Mouse (Mus musculus) CH12F3 (cell line): ENCODE results near the gene Tcf7l1.

Experiments
- in situ Hi-C: fragments of 300-500 bp; cut with MboI; formaldehyde crosslinking; loops from 2 replicates; pipeline ENCODE4 v1.14.3; 2020; ENCODE audit warnings: low sequenced_read_pairs

Gene Tcf7l1

GRCm38 (mm10) chr6:72788892-72789699, at the start of gene Tcf7l1:
Gene Tcf7l1, minus strand, starts transcription at chr6:72789254.
- in situ Hi-C loops = no loop called here

DNA sequence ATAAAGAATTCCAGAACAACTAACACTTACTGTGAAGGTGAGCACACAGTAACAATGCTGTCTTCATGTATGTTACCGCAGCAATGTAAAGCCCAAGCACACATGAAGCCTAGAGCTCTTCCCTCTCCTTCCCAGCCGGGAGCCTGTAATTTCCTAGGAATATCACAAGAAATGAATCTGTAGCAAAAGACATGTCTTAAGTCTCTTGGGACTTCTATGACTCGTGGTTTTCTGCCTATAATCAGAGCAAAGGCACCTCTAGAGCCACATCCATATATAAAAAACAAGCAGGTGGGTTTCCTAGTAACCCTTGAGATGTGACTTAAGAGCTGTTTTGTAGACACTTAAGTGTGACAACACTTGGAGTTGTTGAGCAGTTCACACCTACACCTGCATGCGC, 48.7 kb upstream of the Tcf7l1 start:
- in situ Hi-C loops = loop anchor here (25.0 kb wide), 1 partner anchor 175 kb away; no protein-coding TSS in a partner anchor

DNA sequence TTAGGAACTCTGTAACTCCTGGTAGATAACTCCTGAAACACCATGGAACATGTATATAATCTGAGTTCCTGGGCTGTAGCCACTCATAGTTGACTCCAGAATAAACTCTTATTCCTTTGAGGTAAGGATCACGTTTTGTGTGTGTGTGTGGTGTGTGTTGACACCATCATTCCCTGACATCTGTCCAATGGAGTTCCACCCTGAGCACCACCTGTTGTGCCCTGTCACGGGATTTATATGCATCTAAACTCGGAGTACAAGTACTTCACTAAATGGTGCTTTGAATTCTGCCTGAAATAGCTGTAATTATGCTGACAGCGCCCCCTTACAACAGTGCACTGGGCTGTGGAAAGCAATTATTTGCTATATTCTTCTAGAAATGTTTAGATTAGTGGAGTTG, 45.5 kb upstream of the Tcf7l1 start:
- in situ Hi-C loops = loop anchor here (25.0 kb wide), 1 partner anchor 172 kb away; no protein-coding TSS in a partner anchor

DNA sequence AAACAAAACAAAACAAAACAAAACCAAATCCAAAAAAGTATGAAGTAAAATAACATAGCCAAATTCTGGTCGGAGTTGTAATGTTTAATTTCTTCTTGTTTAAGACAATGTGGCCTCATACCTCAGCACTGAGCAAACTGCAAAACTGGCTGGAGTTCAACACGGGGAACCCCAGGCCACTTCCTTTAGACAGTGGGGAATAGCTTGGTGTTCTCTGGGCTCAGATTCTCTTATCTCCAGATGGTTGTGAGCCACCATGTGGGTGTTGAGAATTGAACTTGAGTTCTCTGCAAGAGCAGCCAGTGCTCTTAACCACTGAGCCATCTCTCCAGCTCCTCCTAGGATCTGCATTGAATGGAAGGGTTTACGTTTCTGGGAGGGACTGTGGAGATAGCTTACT, 42.8 kb upstream of the Tcf7l1 start:
- in situ Hi-C loops = loop anchor here (25.0 kb wide), 1 partner anchor 170 kb away; no protein-coding TSS in a partner anchor

DNA sequence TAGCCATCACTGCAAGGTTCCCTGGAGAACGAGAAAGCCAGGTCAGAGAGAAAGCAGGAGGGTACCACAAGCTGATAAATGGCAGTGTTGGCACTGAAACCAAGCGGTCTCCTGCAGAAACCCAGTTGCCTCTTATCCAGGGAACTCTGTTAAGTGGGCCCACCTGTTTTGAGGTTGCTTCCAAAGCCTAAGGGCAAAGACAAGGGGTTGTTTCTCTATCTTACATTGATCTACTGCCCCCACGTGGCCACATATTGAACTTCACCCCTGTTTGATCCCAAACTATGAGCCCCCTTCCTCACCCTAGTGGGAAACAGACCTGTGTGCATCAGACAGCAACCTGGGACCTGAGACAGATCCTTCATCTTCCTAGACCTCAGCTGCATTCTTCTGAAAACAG, 42.2 kb upstream of the Tcf7l1 start:
- in situ Hi-C loops = loop anchor here (25.0 kb wide), 1 partner anchor 169 kb away; no protein-coding TSS in a partner anchor

DNA sequence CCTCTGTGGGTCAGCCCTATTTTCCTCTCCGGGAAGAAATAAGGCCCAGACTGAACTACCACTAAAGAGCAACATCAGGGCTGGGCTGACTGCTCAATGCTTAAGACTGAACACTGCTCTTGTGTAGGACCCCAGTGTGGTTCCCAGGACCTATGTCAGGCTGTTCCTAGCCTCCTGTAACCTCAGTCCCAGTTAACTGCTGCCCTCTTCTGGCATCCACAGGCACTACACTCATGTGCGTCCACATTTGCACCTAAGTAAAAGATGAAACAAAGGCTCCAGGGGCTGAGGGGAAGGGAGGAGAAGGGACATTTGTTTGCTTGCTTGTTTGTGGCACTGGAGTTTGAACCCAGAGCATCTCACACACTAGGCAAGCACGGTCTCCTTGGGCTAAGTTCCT, 39.8 kb upstream of the Tcf7l1 start:
- in situ Hi-C loops = loop anchor here (25.0 kb wide), 1 partner anchor 167 kb away; no protein-coding TSS in a partner anchor

GRCm38 (mm10) chr6:72828037-72828436, 39.0 kb upstream of the Tcf7l1 start:
- in situ Hi-C loops = loop anchor here (25.0 kb wide), 1 partner anchor 166 kb away; no protein-coding TSS in a partner anchor

DNA sequence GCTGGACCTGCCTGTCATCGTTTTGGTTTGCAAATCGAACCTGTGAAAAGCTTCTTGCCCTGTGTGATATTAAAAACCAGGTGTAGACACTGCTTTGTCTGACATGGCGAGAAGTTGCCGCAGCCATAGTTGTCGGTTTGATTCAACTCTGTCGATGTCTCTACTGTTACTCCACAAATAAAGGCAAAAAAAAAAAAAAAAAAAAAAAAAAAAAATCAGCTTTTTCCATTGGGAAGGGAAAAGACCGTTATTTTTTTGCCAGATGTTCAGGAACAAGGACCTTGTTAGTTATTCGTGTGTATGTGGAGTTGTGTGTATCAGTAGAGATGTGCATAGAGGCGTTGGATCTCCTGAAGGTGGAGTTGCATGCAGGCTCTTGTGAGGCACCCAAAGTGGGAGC, 36.7 kb upstream of the Tcf7l1 start:
- in situ Hi-C loops = loop anchor here (25.0 kb wide), 1 partner anchor 163 kb away; no protein-coding TSS in a partner anchor

GRCm38 (mm10) chr6:72824971-72825737, 36.1 kb upstream of the Tcf7l1 start:
- in situ Hi-C loops = loop anchor here (25.0 kb wide), 1 partner anchor 163 kb away; no protein-coding TSS in a partner anchor

DNA sequence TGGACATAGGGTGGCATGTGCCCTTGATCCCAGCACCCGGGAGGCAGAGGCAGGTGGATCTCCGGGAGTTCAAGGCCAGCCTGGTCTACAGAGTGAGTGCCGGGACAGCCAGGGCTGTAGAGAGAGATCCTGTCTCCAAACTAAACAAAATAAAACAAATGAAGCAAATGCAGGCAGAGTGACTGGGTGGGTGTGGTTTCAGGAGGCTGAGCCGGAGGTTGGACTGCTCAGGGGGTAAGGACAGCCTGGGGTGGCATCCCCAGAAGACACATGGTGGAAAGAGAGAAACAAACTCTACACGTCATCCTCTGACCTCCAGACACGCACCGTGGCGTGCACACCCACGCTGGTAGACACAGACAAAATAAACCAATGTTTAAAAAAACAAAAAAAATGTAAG, 24.4 kb upstream of the Tcf7l1 start:
- in situ Hi-C loops = no loop called here

GRCm38 (mm10) chr6:72810248-72810647, 21.2 kb upstream of the Tcf7l1 start:
- in situ Hi-C loops = no loop called here

- in situ Hi-C loops = no loop called here
These were observed 20.6 kb upstream of the Tcf7l1 start for GRCm38 (mm10) chr6:72809522-72810149.

- in situ Hi-C loops = no loop called here
These were observed 19.3 kb upstream of the Tcf7l1 start for GRCm38 (mm10) chr6:72808342-72808741.

DNA sequence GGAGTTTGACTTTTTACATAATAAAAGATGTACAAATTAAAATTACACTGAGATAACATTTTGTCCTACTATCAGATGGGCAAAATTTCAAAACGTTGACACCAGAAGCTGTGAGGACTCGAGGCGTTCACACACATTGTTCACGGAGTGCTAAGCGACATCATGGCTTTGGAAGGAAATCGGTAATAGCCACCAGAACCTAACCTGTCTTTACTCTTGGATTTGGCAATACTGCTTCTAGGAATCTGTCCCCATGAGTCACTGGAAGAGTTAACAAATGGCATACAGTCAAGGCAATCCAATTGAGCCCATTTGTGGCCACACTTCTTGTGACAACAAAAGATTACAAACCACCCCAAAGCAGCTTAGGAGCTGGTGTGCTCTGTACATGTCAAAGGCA, 14.6 kb upstream of the Tcf7l1 start:
- in situ Hi-C loops = no loop called here

DNA sequence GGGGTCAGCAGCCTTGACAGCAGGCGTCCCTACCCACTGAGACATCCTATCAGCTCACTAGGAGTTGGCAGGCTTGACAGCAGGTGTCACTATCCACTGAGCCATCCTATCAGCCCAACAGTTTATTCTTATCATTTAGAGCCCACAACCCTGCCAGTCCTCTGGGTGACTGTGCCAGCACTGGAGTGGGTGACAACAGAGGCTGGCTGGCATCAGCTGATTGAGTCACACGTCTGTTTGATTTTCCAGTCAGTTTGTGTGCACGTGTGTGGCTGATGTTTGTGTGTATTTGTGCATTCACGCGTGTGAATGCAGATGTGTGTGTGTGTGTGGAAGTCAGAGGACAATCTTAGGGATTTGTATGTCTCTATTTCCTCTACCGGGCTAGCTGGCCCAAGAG, 13.1 kb upstream of the Tcf7l1 start:
- in situ Hi-C loops = no loop called here

GRCm38 (mm10) chr6:72800641-72801040, 11.6 kb upstream of the Tcf7l1 start:
- in situ Hi-C loops = no loop called here

GRCm38 (mm10) chr6:72797763-72798162, 8.7 kb upstream of the Tcf7l1 start:
- in situ Hi-C loops = no loop called here

- in situ Hi-C loops = no loop called here
These were observed 6.4 kb upstream of the Tcf7l1 start for GRCm38 (mm10) chr6:72795444-72795843.

DNA sequence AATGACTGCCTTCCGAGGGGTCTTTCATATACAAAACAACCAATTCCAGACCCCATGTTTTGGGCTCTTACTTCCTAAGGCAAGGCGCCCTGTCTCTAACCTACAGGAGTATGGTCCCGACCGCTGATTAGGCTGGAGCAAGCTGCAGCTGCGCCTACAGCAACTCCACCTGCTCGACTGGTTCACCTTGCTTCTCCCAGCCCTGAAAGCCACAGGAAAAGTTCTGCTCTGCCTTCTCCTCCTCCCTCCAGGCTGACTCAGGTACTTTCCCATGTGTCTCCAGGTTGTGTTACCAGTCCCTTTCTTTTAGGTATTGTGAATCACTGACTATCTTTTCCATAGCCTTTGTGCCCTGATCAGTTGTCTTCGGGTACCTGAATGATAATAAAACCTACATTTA, 5.8 kb upstream of the Tcf7l1 start:
- in situ Hi-C loops = no loop called here

GRCm38 (mm10) chr6:72792641-72793040, 3.6 kb upstream of the Tcf7l1 start:
- in situ Hi-C loops = no loop called here
